Mouse (Mus musculus) forebrain, embryonic 14.5 days (tissue): ENCODE measurements around the gene Dusp7. TPM values are rescaled to one million over a fixed set of nuclear protein-coding genes. Genes with fewer than 3 reads are reported as not detected.

ENCODE experiments used
- ATAC-seq: fragments of 200-750 bp; cut with Nextera tagmentation; 2 replicates; pipeline ENCODE4 v1.8.0; 2017; ENCODE audit warnings: mild to moderate bottlenecking, moderate library complexity
- DNase-seq: peaks from one replicate; pipeline ENCODE4 v3.0.0-alpha.2; 2015; ENCODE audit warnings: low spot score
- H3K27ac ChIP-seq: fragments of 300-500 bp; sonication (generic); 2 replicates; pipeline ENCODE4 v1.5.1; 2014; ENCODE audit warnings: low read depth, mild to moderate bottlenecking, control low read depth, low read length, moderate library complexity
- H3K27me3 ChIP-seq: fragments of 300-500 bp; sonication (generic); replicated peaks from 2 replicates; pipeline ENCODE4 v1.6.1; 2014; ENCODE audit warnings: low read length, control low read depth, mixed read lengths; ENCODE audit not compliant: control insufficient read depth, insufficient read depth
- H3K36me3 ChIP-seq: fragments of 300-500 bp; sonication (generic); 2 replicates; pipeline ENCODE4 v1.6.1; 2014; ENCODE audit warnings: low read length, control low read depth; ENCODE audit not compliant: control insufficient read depth, insufficient read depth
- H3K4me1 ChIP-seq: fragments of 300-500 bp; sonication (generic); 2 replicates; pipeline ENCODE4 v1.6.1; 2014; ENCODE audit warnings: antibody characterized with exemption, low read length, control low read depth; ENCODE audit not compliant: control insufficient read depth, insufficient read depth
- H3K4me2 ChIP-seq: fragments of 300-500 bp; sonication (generic); 2 replicates; pipeline ENCODE4 v1.6.1; 2014; ENCODE audit warnings: mild to moderate bottlenecking, control low read depth, low read length
- H3K4me3 ChIP-seq: fragments of 300-500 bp; sonication (generic); 2 replicates; pipeline ENCODE4 v1.5.1; 2014; ENCODE audit warnings: low read depth, low read length, control low read depth
- H3K9ac ChIP-seq: fragments of 300-500 bp; sonication (generic); 2 replicates; pipeline ENCODE4 v1.6.1; 2014; ENCODE audit warnings: mild to moderate bottlenecking, low read length, control low read depth, moderate library complexity
- H3K9me3 ChIP-seq: fragments of 300-500 bp; sonication (generic); replicated peaks from 2 replicates; pipeline ENCODE4 v1.6.1; 2016; ENCODE audit warnings: low read length, control low read depth, mixed read lengths; ENCODE audit not compliant: control insufficient read depth
- WGBS: fragments of 180-500 bp; shearing (Covaris S2); extraction: QIAGEN DNeasy Blood & Tissue Kit; methylation state at CpG from one replicate; pipeline ENCODE4 v1.1.7; 2014; 5-methylcytosine and 5-hydroxymethylcytosine counted together
- polyA plus RNA-seq: library from polyadenylated mRNA; unstranded; fragments of >200 nt; fragmentation: Nextera tagmentation; extraction: Ambion mirVana; gene quantifications from 2 replicates; pipeline ENCODE4 v1.2.1, GENCODE M21; 2014

Dusp7 gene
- polyA plus RNA-seq, 1 experiment from 2014 or later = 11.3 TPM

GRCm38 (mm10) chr9:106348281-106348680 lies 20.2 kb upstream of the Dusp7 start:
- H3K4me3 ChIP-seq = no peak overlapping the region
- no peak overlapping the region for H3K4me2 ChIP-seq
- no peak for DNase-seq
- no peaks in the 10 kb centered on the region for H3K9me3 ChIP-seq
- H3K4me1 ChIP-seq = no peaks in the 10 kb centered on the region
- H3K27me3 ChIP-seq = no peaks in the 10 kb centered on the region
- ATAC-seq = no peak
- H3K9ac ChIP-seq = no peak overlapping the region
- H3K27ac ChIP-seq = no peak overlapping the region
- 79% methylated on average over 10 of the region's 10 CpGs for WGBS
- H3K36me3 ChIP-seq = no peaks in the 10 kb centered on the region

GRCm38 (mm10) chr9:106349075-106349474 lies 19.4 kb upstream of the Dusp7 start:
- Histone ChIP-seq H3K4me2 (no peak overlapping the region), H3K4me1 (no peaks in the 10 kb centered on the region), H3K36me3 (no peaks in the 10 kb centered on the region), H3K27ac (no peak overlapping the region), H3K9ac (no peak overlapping the region), H3K27me3 (no peaks in the 10 kb centered on the region), H3K4me3 (no peak overlapping the region), H3K9me3 (no peaks in the 10 kb centered on the region)
- DNase-seq = peak; percentile 30
- ATAC-seq = no peak
- WGBS = 59% methylated on average over 2 of the region's 2 CpGs

GRCm38 (mm10) chr9:106351178-106351577 lies 17.3 kb upstream of the Dusp7 start:
- H3K27me3 ChIP-seq = no peaks in the 10 kb centered on the region
- H3K27ac ChIP-seq = no peak overlapping the region
- DNase-seq = no peak
- H3K4me1 ChIP-seq = no peaks in the 10 kb centered on the region
- ATAC-seq = no peak
- 61% methylated on average over 6 of the region's 6 CpGs for WGBS
- no peaks in the 10 kb centered on the region for H3K36me3 ChIP-seq
- no peak overlapping the region for H3K9ac ChIP-seq
- no peaks in the 10 kb centered on the region for H3K9me3 ChIP-seq
- no peak overlapping the region for H3K4me2 ChIP-seq
- no peak overlapping the region for H3K4me3 ChIP-seq

GRCm38 (mm10) chr9:106353779-106354178 lies 14.7 kb upstream of the Dusp7 start:
- Histone ChIP-seq H3K36me3 (no peaks in the 10 kb centered on the region), H3K9ac (no peak overlapping the region), H3K4me1 (no peaks in the 10 kb centered on the region), H3K27ac (no peak overlapping the region), H3K27me3 (no peaks in the 10 kb centered on the region), H3K4me2 (no peak overlapping the region), H3K9me3 (no peaks in the 10 kb centered on the region), H3K4me3 (no peak overlapping the region)
- WGBS = 56% methylated on average over 6 of the region's 6 CpGs
- DNase-seq (no peak), ATAC-seq (no peak)

- Histone ChIP-seq H3K4me3 (no peak overlapping the region), H3K27ac (no peak overlapping the region), H3K36me3 (no peaks in the 10 kb centered on the region), H3K27me3 (no peaks in the 10 kb centered on the region), H3K9ac (no peak overlapping the region), H3K4me2 (no peak overlapping the region), H3K9me3 (no peaks in the 10 kb centered on the region), H3K4me1 (no peaks in the 10 kb centered on the region)
- ATAC-seq (no peak), DNase-seq (no peak)
- WGBS = 90% methylated on average over 6 of the region's 6 CpGs
Observed at GRCm38 (mm10) chr9:106354810-106355209, 13.6 kb upstream of the Dusp7 start.

- Histone ChIP-seq H3K9ac (no peak overlapping the region), H3K27me3 (no peaks in the 10 kb centered on the region), H3K36me3 (no peaks in the 10 kb centered on the region), H3K4me1 (no peaks in the 10 kb centered on the region), H3K4me2 (no peak overlapping the region), H3K27ac (no peak overlapping the region), H3K9me3 (no peaks in the 10 kb centered on the region), H3K4me3 (no peak overlapping the region)
- DNase-seq (no peak), ATAC-seq (no peak)
- WGBS = 67% methylated on average over 10 of the region's 10 CpGs
Observed at GRCm38 (mm10) chr9:106355217-106355974, 13.0 kb upstream of the Dusp7 start.

GRCm38 (mm10) chr9:106355975-106356286 lies 12.5 kb upstream of the Dusp7 start:
- Histone ChIP-seq H3K4me3 (no peak overlapping the region), H3K27ac (no peak overlapping the region), H3K4me2 (no peak overlapping the region), H3K9ac (no peak overlapping the region), H3K9me3 (no peaks in the 10 kb centered on the region), H3K36me3 (no peaks in the 10 kb centered on the region), H3K4me1 (no peaks in the 10 kb centered on the region), H3K27me3 (no peaks in the 10 kb centered on the region)
- ATAC-seq (no peak), DNase-seq (no peak)

GRCm38 (mm10) chr9:106356323-106356844 lies 12.0 kb upstream of the Dusp7 start:
- ATAC-seq (no peak), DNase-seq (no peak)
- H3K4me1 ChIP-seq = no peaks in the 10 kb centered on the region
- 81% methylated on average over 8 of the region's 10 CpGs for WGBS
- H3K36me3 ChIP-seq = no peaks in the 10 kb centered on the region
- no peaks in the 10 kb centered on the region for H3K9me3 ChIP-seq
- no peaks in the 10 kb centered on the region for H3K27me3 ChIP-seq
- no peak overlapping the region for H3K27ac ChIP-seq
- no peak overlapping the region for H3K4me3 ChIP-seq
- no peak overlapping the region for H3K9ac ChIP-seq
- H3K4me2 ChIP-seq = no peak overlapping the region

GRCm38 (mm10) chr9:106357167-106357566 lies 11.3 kb upstream of the Dusp7 start:
- Histone ChIP-seq H3K27me3 (no peaks in the 10 kb centered on the region), H3K36me3 (no peaks in the 10 kb centered on the region), H3K27ac (no peak overlapping the region), H3K4me2 (no peak overlapping the region), H3K9me3 (no peaks in the 10 kb centered on the region), H3K9ac (no peak overlapping the region), H3K4me3 (no peak overlapping the region), H3K4me1 (no peaks in the 10 kb centered on the region)
- DNase-seq = no peak
- WGBS = 87% methylated on average over 3 of the region's 3 CpGs
- ATAC-seq = no peak
